Mouse (Mus musculus) neural tube, embryonic 15.5 days (tissue): ENCODE measurements around the gene B4galnt2. TPM values are rescaled to one million over a fixed set of nuclear protein-coding genes. Genes with fewer than 3 reads are reported as not detected.

ENCODE experiments used
- microRNA-seq: library from miRNA; unstranded; fragments of <30 nt; microRNA quantifications from one replicate; pipeline ENCODE4, GENCODE M21; 2017
- polyA plus RNA-seq: library from polyadenylated mRNA; unstranded; fragments of >200 nt; fragmentation: Nextera tagmentation; extraction: Ambion mirVana; gene quantifications from 2 replicates; pipeline ENCODE4 v1.2.1, GENCODE M21; 2015

Gene B4galnt2
- polyA plus RNA-seq, 1 experiment from 2014 or later, result not detected

Small RNA genes within 50 kb of the gene (microRNA-seq; reads per million reads assigned to microRNA genes)
- not detected for gene Mir3063

Other genes starting within 250 kb of the B4galnt2 start
- gene Phb, start 247.9 kb downstream of the B4galnt2 start, polyA plus RNA-seq, result 205 and 208 TPM in 2 replicates
- 23.8 and 24.4 TPM in 2 replicates for gene Zfp652, start 202.2 kb downstream of the B4galnt2 start, polyA plus RNA-seq
- 0.99 and 1.3 TPM in 2 replicates for gene B130006D01Rik, start 191.3 kb downstream of the B4galnt2 start, polyA plus RNA-seq
- 0.64 TPM in 1 of 2 replicates, not detected in the other for gene Phospho1, start 90.4 kb downstream of the B4galnt2 start, polyA plus RNA-seq
- 3.5 and 13.2 TPM in 2 replicates for gene Gngt2, start 77.7 kb downstream of the B4galnt2 start, polyA plus RNA-seq
- 1.6 and 15.2 TPM in 2 replicates for gene Abi3, start 72.4 kb downstream of the B4galnt2 start, polyA plus RNA-seq
- gene Igf2bp1, start 91.0 kb upstream of the B4galnt2 start, polyA plus RNA-seq, result 6.7 and 12.0 TPM in 2 replicates
- not detected in 2 replicates for gene Gip, start 109.7 kb upstream of the B4galnt2 start, polyA plus RNA-seq
- gene Snf8, start 120.0 kb upstream of the B4galnt2 start, polyA plus RNA-seq, result 125 and 137 TPM in 2 replicates
- 34.3 and 37.9 TPM in 2 replicates for gene Ube2z, start 150.5 kb upstream of the B4galnt2 start, polyA plus RNA-seq
- gene Atp5g1, start 160.8 kb upstream of the B4galnt2 start, polyA plus RNA-seq, result 863 and 912 TPM in 2 replicates
- not detected in 2 replicates for gene Calcoco2, start 197.1 kb upstream of the B4galnt2 start, polyA plus RNA-seq
- gene Ttll6, start 218.9 kb upstream of the B4galnt2 start, polyA plus RNA-seq, result 0.23 and 0.46 TPM in 2 replicates